Mouse (Mus musculus) ES-E14 (cell line): ENCODE data around the gene Arhgap24.

Source experiments
- CHD2 ChIP-seq: IDR thresholded peaks from 2 replicates; pipeline ENCODE4 v1.6.1; 2014; ENCODE audit warnings: mild to moderate bottlenecking, low read depth, low read length, inconsistent platforms
- HCFC1 ChIP-seq: IDR thresholded peaks from 2 replicates; pipeline ENCODE4 v1.6.1; 2012; ENCODE audit warnings: low read length, inconsistent platforms, borderline replicate concordance; ENCODE audit not compliant: insufficient read depth
- MAFK ChIP-seq: IDR thresholded peaks from 2 replicates; pipeline ENCODE4 v1.6.1; 2014; ENCODE audit warnings: mild to moderate bottlenecking, low read depth, low read length, inconsistent platforms; ENCODE audit not compliant: insufficient read depth
- ZC3H11A ChIP-seq: IDR thresholded peaks from 2 replicates; pipeline ENCODE4 v1.6.1; 2012; ENCODE audit warnings: low read depth, mild to moderate bottlenecking, inconsistent platforms, low read length, borderline replicate concordance
- ZNF384 ChIP-seq: IDR thresholded peaks from 2 replicates; pipeline ENCODE4 v1.6.1; 2012; ENCODE audit warnings: low read depth, low read length, inconsistent platforms

- TF ChIP-seq ZNF384 = no peak
- TF ChIP-seq CHD2 = no peak
- TF ChIP-seq MAFK = no peak
- no peak for TF ChIP-seq HCFC1
- TF ChIP-seq ZC3H11A = no peak
These were observed 21.9 kb downstream of the Arhgap24 start for GRCm38 (mm10) chr5:102503066-102503465.
